Mouse (Mus musculus): Measurements from ENCODE around the gene Fbxl19.
"Not testable (repeated sequence)": the region's sequence is repeated elsewhere in the genome, so short reads cannot be mapped to it uniquely, and the experiment has no call there.

Gene Fbxl19

GRCm38 (mm10) chr7:127727898-127728297 is 16.4 kb upstream of the Fbxl19 start:
- DNase-seq (ENCODE audit: extremely low read depth, low read depth), result no peak

DNA sequence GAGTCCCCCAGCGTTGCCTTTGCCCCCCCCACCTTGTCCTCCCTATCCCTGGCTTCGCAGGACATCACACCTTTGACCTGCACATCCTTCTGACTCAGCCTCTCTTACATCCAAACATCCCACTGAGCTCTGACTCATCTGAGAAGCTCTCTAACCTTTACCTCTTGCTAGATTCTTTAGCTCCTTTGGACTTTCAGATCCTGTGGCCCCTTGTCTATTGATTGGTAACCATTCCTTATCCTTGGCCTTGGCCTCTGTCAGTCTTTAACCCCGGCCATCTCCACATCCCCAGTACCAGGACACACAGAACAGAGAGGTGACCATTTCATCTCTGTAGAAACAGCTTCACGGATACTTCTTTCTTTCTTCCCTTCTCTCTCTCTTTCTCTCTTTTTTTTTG is 14.2 kb upstream of the Fbxl19 start:
- no peak for DNase-seq (ENCODE audit: extremely low read depth, low read depth)

GRCm38 (mm10) chr7:127732066-127732465 is 12.3 kb upstream of the Fbxl19 start, which contains the start of gene Ctf2:
TSS of gene Ctf2 (minus strand) at chr7:127732166.
- DNase-seq (ENCODE audit: extremely low read depth, low read depth), result not testable (repeated sequence)

GRCm38 (mm10) chr7:127745251-127745651 is 908 bp downstream of the Fbxl19 start:
- DNase-seq (ENCODE audit: extremely low read depth, low read depth), result peak; percentile 96

DNA sequence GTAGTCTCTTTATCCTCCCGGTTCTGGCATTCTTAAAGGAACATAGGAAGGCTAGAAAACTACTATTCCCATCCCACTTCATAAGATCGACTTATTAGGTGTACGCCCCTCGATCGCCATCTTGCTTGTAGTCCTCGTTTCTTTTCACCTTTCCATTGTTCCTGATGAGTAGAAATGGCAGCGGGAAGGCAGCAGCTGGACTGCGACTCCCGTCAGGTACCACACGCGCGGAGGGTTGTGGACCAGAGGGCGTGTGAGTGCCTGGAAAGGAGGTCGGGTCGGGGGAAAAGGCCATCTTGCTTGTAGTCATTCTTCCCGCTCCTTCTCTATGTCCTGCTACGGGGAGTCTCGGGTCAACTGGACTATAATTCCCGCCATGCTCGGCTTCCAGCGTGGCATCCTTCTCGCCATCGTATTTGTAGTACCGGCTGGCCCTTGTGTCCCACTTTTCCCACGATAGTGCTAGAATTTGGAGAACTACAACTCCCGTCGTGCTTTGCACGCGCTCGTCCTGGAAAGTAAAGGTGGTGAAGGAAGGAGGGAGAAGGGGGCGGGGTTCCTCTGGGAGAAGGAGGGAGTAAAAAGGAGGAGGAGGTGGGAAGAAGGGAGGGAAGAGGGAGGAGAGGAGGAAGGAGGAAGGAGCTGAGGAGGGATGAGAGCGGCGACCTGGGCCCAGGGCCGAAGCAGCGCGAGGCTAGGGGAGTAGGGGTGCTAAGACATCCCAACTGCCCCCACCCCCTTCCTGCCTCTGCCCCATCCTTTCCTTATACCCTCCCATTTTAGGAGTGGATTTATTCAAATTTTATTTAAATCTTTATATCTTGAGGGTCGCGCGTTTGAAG is 1.5 kb downstream of the Fbxl19 start:
- peak; percentile 90 for DNase-seq (ENCODE audit: extremely low read depth, low read depth)

GRCm38 (mm10) chr7:127746494-127747491 is 2.5 kb downstream of the Fbxl19 start:
- DNase-seq (ENCODE audit: extremely low read depth, low read depth), result no peak

- no peak for DNase-seq (ENCODE audit: extremely low read depth, low read depth)
Observed at GRCm38 (mm10) chr7:127747559-127748234, 3.4 kb downstream of the Fbxl19 start.

DNA sequence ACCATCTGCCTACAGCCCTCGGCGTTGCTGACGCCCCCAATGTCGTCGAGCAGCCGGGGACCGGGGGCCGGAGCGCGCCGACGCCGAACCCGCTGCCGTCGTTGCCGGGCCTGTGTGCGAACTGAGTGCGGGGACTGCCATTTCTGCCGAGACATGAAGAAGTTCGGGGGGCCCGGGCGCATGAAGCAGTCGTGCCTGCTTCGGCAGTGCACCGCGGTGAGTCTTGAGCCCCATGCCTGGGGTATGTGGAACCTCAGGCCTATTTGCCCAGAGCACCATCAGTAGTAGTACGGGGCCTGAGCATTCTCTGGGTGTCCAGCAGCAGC is 3.9 kb downstream of the Fbxl19 start:
- no peak for DNase-seq (ENCODE audit: extremely low read depth, low read depth)

DNA sequence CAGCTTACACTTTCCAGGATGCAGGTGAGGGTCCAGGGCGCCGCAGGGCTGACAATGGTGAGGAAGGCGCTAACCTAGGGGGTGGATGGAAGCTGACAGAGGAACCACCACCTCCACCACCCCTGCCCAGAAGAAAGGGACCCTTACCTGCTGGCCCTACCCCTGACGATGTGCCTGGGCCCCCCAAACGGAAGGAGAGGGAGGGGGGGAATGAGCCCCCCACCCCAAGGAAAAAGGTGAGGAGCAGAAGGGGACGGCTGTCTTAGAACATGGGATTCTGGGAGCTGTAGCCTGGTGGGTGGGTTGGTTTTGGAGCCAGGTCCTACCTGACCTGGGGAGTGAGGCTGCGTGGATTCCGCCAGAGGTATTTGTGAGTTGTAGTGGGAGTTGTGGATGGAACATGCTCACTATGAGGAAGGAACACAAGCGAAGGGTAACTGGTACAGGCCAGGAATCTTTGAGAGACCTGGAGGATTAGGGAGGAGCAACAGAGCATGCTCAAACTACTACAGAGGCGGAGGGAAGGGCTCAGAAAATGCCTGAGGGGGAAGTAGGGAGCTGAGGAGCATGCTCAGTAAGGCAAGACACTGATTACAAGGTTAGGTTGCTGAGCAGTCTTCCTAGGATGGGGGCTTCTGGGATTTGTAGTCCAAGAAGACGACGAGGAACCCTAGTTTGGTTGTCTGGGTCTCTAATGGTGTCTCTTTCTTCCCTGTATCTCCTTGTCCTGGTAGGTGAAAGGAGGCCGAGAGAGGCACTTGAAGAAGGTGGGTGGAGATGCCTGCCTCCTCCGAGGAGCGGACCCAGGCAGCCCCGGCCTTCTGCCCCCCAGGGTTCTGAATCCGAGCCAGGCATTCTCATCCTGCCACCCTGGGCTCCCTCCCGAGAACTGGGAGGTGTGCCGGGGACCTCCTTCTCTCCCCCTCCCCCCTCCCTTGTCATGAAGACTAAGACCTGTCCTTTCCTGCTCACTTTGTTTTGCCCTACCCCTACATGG is 6.1 kb downstream of the Fbxl19 start:
- no peak for DNase-seq (ENCODE audit: extremely low read depth, low read depth)

GRCm38 (mm10) chr7:127751619-127752018 is 7.3 kb downstream of the Fbxl19 start:
- no peak for DNase-seq (ENCODE audit: extremely low read depth, low read depth)

- DNase-seq (ENCODE audit: extremely low read depth, low read depth), result no peak
Observed at GRCm38 (mm10) chr7:127752069-127752468, 7.7 kb downstream of the Fbxl19 start.

GRCm38 (mm10) chr7:127753158-127753557 is 8.8 kb downstream of the Fbxl19 start:
- no peak for DNase-seq (ENCODE audit: extremely low read depth, low read depth)

- DNase-seq (ENCODE audit: extremely low read depth, low read depth), result no peak
Observed at GRCm38 (mm10) chr7:127753741-127754140, 9.4 kb downstream of the Fbxl19 start.

GRCm38 (mm10) chr7:127759716-127760115 is 15.4 kb downstream of the Fbxl19 start:
- peak; percentile 77 for DNase-seq (ENCODE audit: extremely low read depth, low read depth)

DNA sequence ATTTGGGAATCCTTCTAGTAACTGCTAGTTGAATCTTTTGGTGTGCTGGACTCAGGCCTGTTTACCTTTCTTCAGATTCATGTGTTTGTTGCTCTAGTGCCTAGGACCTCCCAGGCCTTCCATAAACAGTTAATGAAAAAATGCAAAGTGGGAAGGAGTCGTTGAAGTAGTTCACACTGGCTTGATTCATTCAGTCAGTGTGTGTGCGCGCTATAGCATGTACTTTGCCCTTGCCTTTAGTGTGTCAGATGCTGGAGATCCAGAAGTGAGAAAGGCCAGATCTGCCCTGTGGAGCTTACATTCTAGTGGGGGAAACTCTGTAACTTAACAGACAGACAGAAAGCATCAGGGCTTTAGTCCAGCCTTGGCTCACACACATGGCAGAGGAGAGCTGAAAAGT is 16.1 kb downstream of the Fbxl19 start:
- no peak for DNase-seq (ENCODE audit: extremely low read depth, low read depth)

GRCm38 (mm10) chr7:127761026-127761425 is 16.7 kb downstream of the Fbxl19 start:
- DNase-seq (ENCODE audit: extremely low read depth, low read depth), result no peak

GRCm38 (mm10) chr7:127763642-127764041 is 19.3 kb downstream of the Fbxl19 start:
- no peak for DNase-seq (ENCODE audit: extremely low read depth, low read depth)

- DNase-seq (ENCODE audit: extremely low read depth, low read depth), result no peak
Observed at GRCm38 (mm10) chr7:127765756-127766155, 21.4 kb downstream of the Fbxl19 start.

GRCm38 (mm10) chr7:127766851-127767609 is 22.7 kb downstream of the Fbxl19 start:
- peak; percentile 94 for DNase-seq (ENCODE audit: extremely low read depth, low read depth)

Data from MEL-GATA-1-ER (cell line).